Mouse (Mus musculus): ENCODE measurements at regions not wholly inside any gene's neighbourhood (a gene's known extent, or its start where the extent isn't known, plus 50 kb on each side); places are given as distances from the start of the nearest gene placed in this dataset.

GRCm38 (mm10) chr13:5229476-5229875 is 620.5 kb upstream of the Akr1e1 start:
- no peak for DNase-seq (ENCODE audit: low spot score)

GRCm38 (mm10) chr13:5234232-5234631 is 625.3 kb upstream of the Akr1e1 start:
- DNase-seq (ENCODE audit: low spot score) = no peak

GRCm38 (mm10) chr13:5235391-5235790 is 625.9 kb upstream of the Klf6 start:
- no peak for DNase-seq (ENCODE audit: low spot score)

GRCm38 (mm10) chr13:5240541-5240940 is 620.7 kb upstream of the Klf6 start:
- no peak for DNase-seq (ENCODE audit: low spot score)

- DNase-seq (ENCODE audit: low spot score) = no peak
These were observed 618.5 kb upstream of the Klf6 start for GRCm38 (mm10) chr13:5242782-5243181.

- peak; percentile 38 for DNase-seq (ENCODE audit: low spot score)
These were observed 612.5 kb upstream of the Klf6 start for GRCm38 (mm10) chr13:5248671-5249391.

- DNase-seq (ENCODE audit: low spot score) = no peak
These were observed 603.2 kb upstream of the Klf6 start for GRCm38 (mm10) chr13:5257891-5258660.

- no peak for DNase-seq (ENCODE audit: low spot score)
These were observed 601.5 kb upstream of the Klf6 start for GRCm38 (mm10) chr13:5259760-5260159.

GRCm38 (mm10) chr13:5272506-5273192 is 588.6 kb upstream of the Klf6 start:
- DNase-seq (ENCODE audit: low spot score) = no peak

- DNase-seq (ENCODE audit: low spot score) = no peak
These were observed 584.7 kb upstream of the Klf6 start for GRCm38 (mm10) chr13:5276564-5276963.

- no peak for DNase-seq (ENCODE audit: low spot score)
These were observed 571.4 kb upstream of the Klf6 start for GRCm38 (mm10) chr13:5289753-5290449.

- DNase-seq (ENCODE audit: low spot score) = no peak
These were observed 559.1 kb upstream of the Klf6 start for GRCm38 (mm10) chr13:5302141-5302540.

- no peak for DNase-seq (ENCODE audit: low spot score)
These were observed 554.6 kb upstream of the Klf6 start for GRCm38 (mm10) chr13:5306688-5307087.

- DNase-seq (ENCODE audit: low spot score) = no peak
These were observed 548.0 kb upstream of the Klf6 start for GRCm38 (mm10) chr13:5313297-5313696.

- DNase-seq (ENCODE audit: low spot score) = no peak
These were observed 546.3 kb upstream of the Klf6 start for GRCm38 (mm10) chr13:5315011-5315410.

GRCm38 (mm10) chr13:5317941-5318856 is 543.1 kb upstream of the Klf6 start:
- no peak for DNase-seq (ENCODE audit: low spot score)

- no peak for DNase-seq (ENCODE audit: low spot score)
These were observed 515.6 kb upstream of the Klf6 start for GRCm38 (mm10) chr13:5345712-5346111.

- DNase-seq (ENCODE audit: low spot score) = peak; percentile 9
These were observed 513.5 kb upstream of the Klf6 start for GRCm38 (mm10) chr13:5347503-5348469.

- DNase-seq (ENCODE audit: low spot score) = no peak
These were observed 494.1 kb upstream of the Klf6 start for GRCm38 (mm10) chr13:5367058-5367797.
